Mouse (Mus musculus): ENCODE results near the gene Ddc.

DNA sequence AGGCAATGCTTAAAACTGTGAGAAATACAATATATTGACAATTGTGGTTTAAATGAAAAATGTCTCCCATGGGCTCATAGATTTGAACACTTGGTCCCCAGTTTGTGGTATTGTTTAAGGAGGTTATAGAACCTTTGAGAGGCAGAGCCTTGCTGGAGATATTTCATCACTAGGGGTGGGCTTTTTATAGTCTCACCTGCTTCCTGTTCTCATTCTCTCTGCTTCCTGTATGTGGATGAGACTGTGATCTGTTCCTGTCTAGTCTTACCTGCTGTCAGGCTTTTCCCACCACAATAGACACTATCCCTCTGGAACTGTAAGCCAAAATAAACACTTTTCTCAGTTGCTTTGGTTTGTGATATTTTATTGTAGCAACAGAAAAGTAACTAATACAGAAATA is 71.5 kb downstream of the Ddc start:
- TF ChIP-seq CTCF (IDR thresholded peaks at IDR 0.05) (no peak), POLR2A (IDR thresholded peaks at IDR 0.05; ENCODE audit: insufficient read depth, low read depth, low read length) (no peak), EP300 (IDR thresholded peaks at IDR 0.05; ENCODE audit: insufficient read depth, low read depth, low read length) (no peak)
